In genomic region chr4:152298836-152299235, GRCm38 (mm10) we compare ENCODE assay signal across 12 mouse cellular contexts. TPM values are rescaled to one million over a fixed set of nuclear protein-coding genes. Genes with fewer than 3 reads are reported as not detected.
DNase-seq lines count a peak whose midpoint lies in the region; ATAC-seq lines count a peak whose summit lies in the region.
"Had no signal": no experiment of that assay in that cellular context is flagged by ENCODE, and none has a peak within 500 bp of the region (broad histone marks: within the 10 kb centered on the region; RNA-seq: fewer than 3 reads in every experiment).

No protein-coding gene starts in this region.

- peaks cover 42% of the 10 kb centered on the region for H3K4me1 ChIP-seq in megakaryocyte, embryonic 14.5 days
- H3K4me1 ChIP-seq in hindbrain, embryonic 14.5 days (replicated peaks; ENCODE audit: control insufficient read depth, insufficient read depth, low read length): peaks cover 12% of the 10 kb centered on the region
- H3K4me1 ChIP-seq in neural tube, embryonic 15.5 days: peaks cover 20% of the 10 kb centered on the region

- peak overlapping the region; percentile 99 for H3K4me3 ChIP-seq in megakaryocyte, embryonic 14.5 days (replicated peaks)
- H3K4me3 ChIP-seq in hindbrain, embryonic 14.5 days (replicated peaks; ENCODE audit: low read length): no peak overlapping the region
- no peak overlapping the region for H3K4me3 ChIP-seq in neural tube, embryonic 15.5 days (replicated peaks)

- ATAC-seq in megakaryocyte, adult 5-6 weeks (ENCODE audit: poor library complexity, severe bottlenecking): no peak
- no peak for ATAC-seq in hindbrain, embryonic 14.5 days (ENCODE audit: low FRiP score)
- no peak for ATAC-seq in neural tube, embryonic 15.5 days (ENCODE audit: low FRiP score)
- ATAC-seq in megakaryocyte-erythroid progenitor cell, adult 5-6 weeks (replicated peaks; ENCODE audit: low FRiP score, low TSS enrichment, poor library complexity, severe bottlenecking): no peak

- intact Hi-C loops in heart, postnatal 36 days (cut with DNase I): loop anchor here (2.0 kb wide), 1 partner anchor 26 kb away; the partner anchor contains the start of gene Rpl22

- no peaks in the 10 kb centered on the region for H3K27me3 ChIP-seq in megakaryocyte, embryonic 14.5 days (replicated peaks)
- peaks cover 22% of the 10 kb centered on the region for H3K27me3 ChIP-seq in hindbrain, embryonic 14.5 days (ENCODE audit: control insufficient read depth, insufficient read depth, low read length)
- H3K27me3 ChIP-seq in neural tube, embryonic 15.5 days (replicated peaks): peaks cover 21% of the 10 kb centered on the region

- H3K9ac ChIP-seq in hindbrain, embryonic 14.5 days: 0 out of 2 replicates have a peak overlapping the region, but pooled peaks have one; percentile 4
- H3K9ac ChIP-seq in neural tube, embryonic 15.5 days (replicated peaks): 0 out of 2 replicates have a peak overlapping the region, but pooled peaks have one; percentile 24

- DNase-seq in heart, adult 11 months: peak; percentile 91
- DNase-seq in heart, postnatal 36 days: no peak
- DNase-seq in hindbrain, embryonic 14.5 days (ENCODE audit: low spot score): no peak
- DNase-seq in Muller cell, postnatal 12 days (ENCODE audit: inconsistent ontology term): no peak
- DNase-seq: heart, adult 18-20 months had no signal

- H3K4me2 ChIP-seq in hindbrain, embryonic 14.5 days (replicated peaks): no peak overlapping the region
- H3K4me2 ChIP-seq in neural tube, embryonic 15.5 days: peak overlapping the region; percentile 84

- no peaks in the 10 kb centered on the region for H3K9me3 ChIP-seq in megakaryocyte, embryonic 14.5 days
- no peaks in the 10 kb centered on the region for H3K9me3 ChIP-seq in hindbrain, embryonic 14.5 days (ENCODE audit: control insufficient read depth, low read length)
- no peaks in the 10 kb centered on the region for H3K9me3 ChIP-seq in neural tube, embryonic 15.5 days (replicated peaks)

- 87% methylated on average over 14 of the region's 14 CpGs for WGBS in hindbrain, embryonic 14.5 days
- WGBS in neural tube, embryonic 15.5 days: 83% methylated on average over 14 of the region's 14 CpGs

- peaks cover 51% of the 10 kb centered on the region for H3K36me3 ChIP-seq in megakaryocyte, embryonic 14.5 days (replicated peaks; ENCODE audit: low read length)
- H3K36me3 ChIP-seq in hindbrain, embryonic 14.5 days (replicated peaks; ENCODE audit: control insufficient read depth, insufficient read depth): peaks cover 44% of the 10 kb centered on the region
- peaks cover 39% of the 10 kb centered on the region for H3K36me3 ChIP-seq in neural tube, embryonic 15.5 days

- no peak overlapping the region for H3K27ac ChIP-seq in hindbrain, embryonic 14.5 days
- no peak overlapping the region for H3K27ac ChIP-seq in neural tube, embryonic 15.5 days (replicated peaks)

RNA-seq across cellular contexts. Expression of gene Icmt, which starts 1.8 kb away (rescaled TPM):
- 10 to 100 TPM; 25.4 to 25.8 TPM for total RNA-seq in heart, postnatal 36 days (2021)
- polyA plus RNA-seq in megakaryocyte, embryonic 14.5 days (2012; ENCODE audit: insufficient read depth, low replicate concordance): 5.8 and 20.7 TPM in 2 replicates
- 8.7 and 9.3 TPM in 2 replicates for total RNA-seq in megakaryocyte, adult 5-6 weeks (2015)
- total RNA-seq in megakaryocyte, adult 5-6 weeks (2017): 9.7 and 11.9 TPM in 2 replicates
- polyA plus RNA-seq in hindbrain, embryonic 14.5 days (2014; fragmentation: Nextera tagmentation; extraction: Ambion mirVana): 20.6 and 22.8 TPM in 2 replicates
- 20.0 and 21.1 TPM in 2 replicates for polyA plus RNA-seq in neural tube, embryonic 15.5 days (2015; fragmentation: Nextera tagmentation; extraction: Ambion mirVana)
- total RNA-seq in megakaryocyte-erythroid progenitor cell, adult 5-6 weeks (2014; fragmentation: Nextera tagmentation): 23.1 and 26.7 TPM in 2 replicates
- total RNA-seq in megakaryocyte-erythroid progenitor cell, adult 5-6 weeks (2017): 12.6 and 12.9 TPM in 2 replicates

RNA-seq across cellular contexts. Expression of gene Hes3, which starts 7.4 kb away (rescaled TPM):
- not detected for total RNA-seq in heart, postnatal 36 days (2021)
- polyA plus RNA-seq in megakaryocyte, embryonic 14.5 days (2012; ENCODE audit: insufficient read depth, low replicate concordance): not detected in 2 replicates
- not detected in 2 replicates for total RNA-seq in megakaryocyte, adult 5-6 weeks (2015)
- not detected in 2 replicates for total RNA-seq in megakaryocyte, adult 5-6 weeks (2017)
- 0.24 and 1.2 TPM in 2 replicates for polyA plus RNA-seq in hindbrain, embryonic 14.5 days (2014; fragmentation: Nextera tagmentation; extraction: Ambion mirVana)
- 0.19 and 0.29 TPM in 2 replicates for polyA plus RNA-seq in neural tube, embryonic 15.5 days (2015; fragmentation: Nextera tagmentation; extraction: Ambion mirVana)
- not detected in 2 replicates for total RNA-seq in megakaryocyte-erythroid progenitor cell, adult 5-6 weeks (2014; fragmentation: Nextera tagmentation)
- not detected in 2 replicates for total RNA-seq in megakaryocyte-erythroid progenitor cell, adult 5-6 weeks (2017)
- total RNA-seq: heart, adult 18-20 months; layer of hippocampus, adult 18-20 months had no signal
- polyA plus RNA-seq: C2C12; lung, embryonic 16.5 days had no signal

RNA-seq across cellular contexts. Expression of gene Rnf207, which starts 20.0 kb away (rescaled TPM):
- 10 to 100 TPM; 50.2 to 68.0 TPM for total RNA-seq in heart, postnatal 36 days (2021)
- polyA plus RNA-seq in megakaryocyte, embryonic 14.5 days (2012; ENCODE audit: insufficient read depth, low replicate concordance): 1.8 and 3.8 TPM in 2 replicates
- total RNA-seq in megakaryocyte, adult 5-6 weeks (2015): not detected in 2 replicates
- not detected in 2 replicates for total RNA-seq in megakaryocyte, adult 5-6 weeks (2017)
- polyA plus RNA-seq in hindbrain, embryonic 14.5 days (2014; fragmentation: Nextera tagmentation; extraction: Ambion mirVana): 5.6 and 6.9 TPM in 2 replicates
- 7.8 and 12.4 TPM in 2 replicates for polyA plus RNA-seq in neural tube, embryonic 15.5 days (2015; fragmentation: Nextera tagmentation; extraction: Ambion mirVana)
- total RNA-seq in megakaryocyte-erythroid progenitor cell, adult 5-6 weeks (2014; fragmentation: Nextera tagmentation): not detected in 2 replicates
- 0.38 TPM in 1 of 2 replicates, not detected in the other for total RNA-seq in megakaryocyte-erythroid progenitor cell, adult 5-6 weeks (2017)

RNA-seq across cellular contexts. Expression of gene Gpr153, which starts 24.8 kb away (rescaled TPM):
- total RNA-seq in heart, postnatal 36 days (2021): 10 to 100 TPM; 10.7 to 14.0 TPM
- polyA plus RNA-seq in megakaryocyte, embryonic 14.5 days (2012; ENCODE audit: insufficient read depth, low replicate concordance): 0.11 TPM in 1 of 2 replicates, not detected in the other
- not detected in 2 replicates for total RNA-seq in megakaryocyte, adult 5-6 weeks (2015)
- total RNA-seq in megakaryocyte, adult 5-6 weeks (2017): 0.04 and 1.7 TPM in 2 replicates
- polyA plus RNA-seq in hindbrain, embryonic 14.5 days (2014; fragmentation: Nextera tagmentation; extraction: Ambion mirVana): 23.1 and 27.8 TPM in 2 replicates
- 17.7 and 20.8 TPM in 2 replicates for polyA plus RNA-seq in neural tube, embryonic 15.5 days (2015; fragmentation: Nextera tagmentation; extraction: Ambion mirVana)
- not detected in 2 replicates for total RNA-seq in megakaryocyte-erythroid progenitor cell, adult 5-6 weeks (2014; fragmentation: Nextera tagmentation)
- total RNA-seq in megakaryocyte-erythroid progenitor cell, adult 5-6 weeks (2017): not detected in 2 replicates

RNA-seq across cellular contexts. Expression of gene Rpl22, which starts 26.7 kb away (rescaled TPM):
- total RNA-seq in heart, postnatal 36 days (2021): 100 to 1,000 TPM; 276 to 293 TPM
- 2.6 and 82.5 TPM in 2 replicates for polyA plus RNA-seq in megakaryocyte, embryonic 14.5 days (2012; ENCODE audit: insufficient read depth, low replicate concordance)
- total RNA-seq in megakaryocyte, adult 5-6 weeks (2015): 968 and 1,019 TPM in 2 replicates
- 2,015 and 2,172 TPM in 2 replicates for total RNA-seq in megakaryocyte, adult 5-6 weeks (2017)
- 154 and 178 TPM in 2 replicates for polyA plus RNA-seq in hindbrain, embryonic 14.5 days (2014; fragmentation: Nextera tagmentation; extraction: Ambion mirVana)
- polyA plus RNA-seq in neural tube, embryonic 15.5 days (2015; fragmentation: Nextera tagmentation; extraction: Ambion mirVana): 148 and 190 TPM in 2 replicates
- total RNA-seq in megakaryocyte-erythroid progenitor cell, adult 5-6 weeks (2014; fragmentation: Nextera tagmentation): 2,168 and 2,467 TPM in 2 replicates
- 3,890 and 4,556 TPM in 2 replicates for total RNA-seq in megakaryocyte-erythroid progenitor cell, adult 5-6 weeks (2017)

Comparison
In these comparisons a context has a peak if more than half of its experiments do, and no peak if none do; other contexts are left out.
1. RNA of gene Rnf207, which starts 20.0 kb away (total RNA-seq): 50.2 to 68.0 TPM in heart, postnatal 36 days; not detected in megakaryocyte, adult 5-6 weeks and 0.38 TPM in megakaryocyte-erythroid progenitor cell, adult 5-6 weeks; every median in the first group is over 10 times any median in the second.